Mouse (Mus musculus) olfactory bulb, adult 2 months (tissue): ENCODE data around the gene 1810010D01Rik.

Source experiments
- CTCF ChIP-seq: fragments of 200-500 bp; IDR thresholded peaks from 2 replicates; pipeline ENCODE4 v1.5.1; 2012; ENCODE audit warnings: low read depth, mild to moderate bottlenecking, low read length, moderate library complexity; ENCODE audit not compliant: insufficient read depth
- POLR2A ChIP-seq: fragments of 200-500 bp; IDR thresholded peaks from 2 replicates; pipeline ENCODE4 v1.6.1; 2012; ENCODE audit warnings: mild to moderate bottlenecking, low read depth, low read length, moderate library complexity; ENCODE audit not compliant: insufficient read depth

DNA sequence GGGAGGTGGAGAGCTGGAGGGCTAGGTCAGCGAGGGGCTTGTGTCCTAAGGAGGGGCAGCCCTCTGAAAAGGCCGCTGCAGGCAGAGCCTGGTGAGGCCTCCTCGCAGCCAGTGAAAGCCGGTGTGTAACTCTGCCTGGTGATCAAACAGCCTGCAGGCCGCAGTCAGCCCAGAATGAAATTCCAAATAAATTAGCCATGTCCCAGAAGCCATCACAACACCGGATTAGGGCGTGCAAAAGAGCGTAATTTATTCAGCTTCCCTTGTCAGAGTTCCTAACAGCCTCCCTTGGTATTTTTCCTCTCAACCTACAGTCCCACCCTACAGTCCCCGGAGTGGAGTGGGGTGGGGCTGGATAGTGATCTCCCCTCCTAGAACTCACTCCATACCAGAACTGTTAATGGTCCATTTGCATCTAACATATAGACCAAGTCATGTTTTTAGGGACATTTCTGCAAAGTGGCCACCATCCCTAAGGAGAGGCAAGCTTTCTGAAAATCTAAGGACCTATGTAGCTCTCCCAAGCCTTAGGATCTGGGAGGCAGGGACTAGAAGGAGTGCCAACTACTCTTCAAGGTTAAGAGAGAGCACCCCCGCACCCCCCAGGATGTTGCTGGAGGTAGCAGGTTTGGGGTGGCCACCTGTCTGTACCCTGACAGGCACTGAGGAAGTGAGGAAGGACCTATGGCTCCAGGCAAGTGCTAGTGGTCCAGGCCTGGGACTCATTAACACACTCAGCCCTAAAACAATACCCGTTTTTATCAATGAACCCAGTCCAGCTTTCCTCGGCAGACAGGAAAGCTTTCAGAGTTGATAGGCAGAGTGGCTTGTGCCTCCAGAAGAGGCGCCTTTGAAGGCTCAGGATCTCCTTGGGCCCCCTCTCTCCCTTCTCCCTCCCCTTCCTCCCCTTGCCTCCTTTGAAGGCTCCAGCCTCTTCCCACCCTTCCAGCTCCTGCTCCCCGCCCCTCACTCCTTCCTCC, 4.1 kb upstream of the 1810010D01Rik start:
- TF ChIP-seq POLR2A: no peak
- no peak for TF ChIP-seq CTCF
